Mouse (Mus musculus) heart, embryonic 14.5 days (tissue): ENCODE measurements at regions not wholly inside any gene's neighbourhood (a gene's known extent, or its start where the extent isn't known, plus 50 kb on each side); places are given as distances from the start of the nearest gene placed in this dataset.
A peak's percentile ranks its signal among the peaks of the same experiment; 100 is the strongest.

Source experiments
- ATAC-seq: fragments of 200-750 bp; cut with Nextera tagmentation; 2 replicates; pipeline ENCODE4 v1.8.0; 2017; ENCODE audit warnings: low read depth, moderate TSS enrichment; ENCODE audit not compliant: insufficient number of reproducible peaks, insufficient read depth, low FRiP score
- H3K27ac ChIP-seq, 2 experiments: fragments of 200-500 bp in 1 of 2; fragments of 300-500 bp in 1 of 2; sonication (generic) in 1 of 2; replicated peaks in 1 of 2; 2 replicates each; pipeline ENCODE4 v1.5.1; 2012 to 2014; ENCODE audit warnings: low read depth in 2 of 2, low read length in 2 of 2, control low read depth in 1 of 2, mild to moderate bottlenecking in 1 of 2, mixed read lengths in 1 of 2; ENCODE audit not compliant: control insufficient read depth in 1 of 2, insufficient read depth in 1 of 2
- H3K27me3 ChIP-seq: fragments of 300-500 bp; sonication (generic); 2 replicates; pipeline ENCODE4 v1.6.1; 2014; ENCODE audit warnings: mild to moderate bottlenecking, low read length, control low read depth; ENCODE audit not compliant: control insufficient read depth, insufficient read depth
- H3K36me3 ChIP-seq: fragments of 300-500 bp; sonication (generic); 2 replicates; pipeline ENCODE4 v1.6.1; 2014; ENCODE audit warnings: mild to moderate bottlenecking, control low read depth, low read length, mixed read lengths; ENCODE audit not compliant: control insufficient read depth, insufficient read depth
- H3K4me1 ChIP-seq, 2 experiments: fragments of 200-500 bp in 1 of 2; fragments of 300-500 bp in 1 of 2; sonication (generic) in 1 of 2; 2 replicates each; pipeline ENCODE4 v1.6.1; 2012 to 2014; ENCODE audit warnings: low read length in 2 of 2, control low read depth in 1 of 2, mixed read lengths in 1 of 2; ENCODE audit not compliant: control insufficient read depth in 2 of 2, insufficient read depth in 2 of 2
- H3K4me2 ChIP-seq: fragments of 300-500 bp; sonication (generic); 2 replicates; pipeline ENCODE4 v1.6.1; 2014; ENCODE audit warnings: mild to moderate bottlenecking, low read length
- H3K4me3 ChIP-seq, 2 experiments: fragments of 200-500 bp in 1 of 2; fragments of 300-500 bp in 1 of 2; sonication (generic) in 1 of 2; 2 replicates each; pipeline ENCODE4 v1.5.1; 2012 to 2014; ENCODE audit warnings: low read length in 2 of 2, mild to moderate bottlenecking in 2 of 2, control low read depth in 1 of 2, low read depth in 1 of 2, moderate library complexity in 1 of 2; ENCODE audit not compliant: control insufficient read depth in 1 of 2, insufficient read depth in 1 of 2
- H3K9ac ChIP-seq: fragments of 300-500 bp; sonication (generic); 2 replicates; pipeline ENCODE4 v1.6.1; 2014; ENCODE audit warnings: mild to moderate bottlenecking, low read length
- H3K9me3 ChIP-seq: fragments of 300-500 bp; sonication (generic); 2 replicates; pipeline ENCODE4 v1.6.1; 2016; ENCODE audit warnings: low read length, control low read depth; ENCODE audit not compliant: control insufficient read depth
- WGBS: fragments of 180-500 bp; shearing (Covaris S2); extraction: QIAGEN DNeasy Blood & Tissue Kit; methylation state at CpG from one replicate; pipeline ENCODE4 v1.1.7; 2014; 5-methylcytosine and 5-hydroxymethylcytosine counted together

GRCm38 (mm10) chr8:56832651-56833050 lies 281.8 kb downstream of the Fbxo8 start:
- no peak for ATAC-seq
- peaks cover 0 to 6% of the 10 kb centered on the region in 2 experiments; a peak in 3 of 4 replicates for H3K4me1 ChIP-seq
- WGBS = 89% methylated on average over 5 of the region's 5 CpGs
- H3K4me3 ChIP-seq = no peak overlapping the region
- no peaks in the 10 kb centered on the region for H3K36me3 ChIP-seq
- no peak overlapping the region for H3K9ac ChIP-seq
- H3K4me2 ChIP-seq = no peak overlapping the region
- no peaks in the 10 kb centered on the region for H3K27me3 ChIP-seq
- H3K27ac ChIP-seq = no peak overlapping the region
- peaks cover 3% of the 10 kb centered on the region; the same call in 1 of the 2 replicates for H3K9me3 ChIP-seq

GRCm38 (mm10) chr8:56833129-56833528 lies 282.2 kb downstream of the Fbxo8 start:
- Histone ChIP-seq H3K4me2 (peak overlapping the region; percentile 19; the same call in 1 of the 2 replicates), H3K9ac (no peak overlapping the region), H3K9me3 (peaks cover 3% of the 10 kb centered on the region; the same call in 1 of the 2 replicates), H3K36me3 (no peaks in the 10 kb centered on the region), H3K4me1 (peaks cover 0 to 6% of the 10 kb centered on the region in 2 experiments; a peak in 3 of 4 replicates), H3K27ac (peak overlapping the region; percentile 52 to 68; a peak in 3 of 4 replicates), H3K27me3 (no peaks in the 10 kb centered on the region), H3K4me3 (no peak overlapping the region)
- no peak for ATAC-seq
- 27% methylated on average over 4 of the region's 4 CpGs for WGBS

- no peaks in the 10 kb centered on the region for H3K9me3 ChIP-seq
- peaks cover 3 to 11% of the 10 kb centered on the region in 2 experiments; a peak in 2 of 4 replicates for H3K4me1 ChIP-seq
- H3K27me3 ChIP-seq = no peaks in the 10 kb centered on the region
- peak overlapping the region; percentile 26 for H3K9ac ChIP-seq
- H3K4me2 ChIP-seq = peak overlapping the region; percentile 50
- peak overlapping the region; percentile 66 to 71 for H3K27ac ChIP-seq
- peak; percentile 90 for ATAC-seq
- no peak overlapping the region for H3K4me3 ChIP-seq
- no peaks in the 10 kb centered on the region for H3K36me3 ChIP-seq
- 1% methylated on average over 8 of the region's 8 CpGs for WGBS
Measured at GRCm38 (mm10) chr8:56883449-56883848, 332.6 kb downstream of the Fbxo8 start.

GRCm38 (mm10) chr8:56884195-56884594 lies 333.3 kb downstream of the Fbxo8 start:
- no peak for ATAC-seq
- Histone ChIP-seq H3K9me3 (no peaks in the 10 kb centered on the region), H3K36me3 (no peaks in the 10 kb centered on the region), H3K4me3 (no peak overlapping the region), H3K9ac (no peak overlapping the region; the same call in 1 of the 2 replicates), H3K27me3 (no peaks in the 10 kb centered on the region), H3K4me1 (peaks cover 3 to 11% of the 10 kb centered on the region in 2 experiments; a peak in 2 of 4 replicates), H3K27ac (peak overlapping the region in 1 of 2 experiments; percentile 71; a peak in 1 of 4 replicates), H3K4me2 (peak overlapping the region; percentile 50)
- 3% methylated on average over 1 of the region's 1 CpGs for WGBS

GRCm38 (mm10) chr8:56893638-56894037 lies 342.7 kb downstream of the Fbxo8 start:
- Histone ChIP-seq H3K36me3 (no peaks in the 10 kb centered on the region), H3K4me1 (peaks cover 2 to 10% of the 10 kb centered on the region in 2 experiments; a peak in 2 of 4 replicates), H3K4me2 (no peak overlapping the region), H3K27ac (0 out of 4 replicates have a peak overlapping the region, but pooled peaks of 1 of the 2 experiments have one; percentile 0), H3K4me3 (no peak overlapping the region), H3K9ac (no peak overlapping the region), H3K27me3 (no peaks in the 10 kb centered on the region), H3K9me3 (no peaks in the 10 kb centered on the region)
- 29% methylated on average over 3 of the region's 3 CpGs for WGBS
- no peak for ATAC-seq

GRCm38 (mm10) chr8:56915362-56915761 lies 364.5 kb downstream of the Fbxo8 start:
- Histone ChIP-seq H3K4me3 (no peak overlapping the region), H3K4me2 (no peak overlapping the region), H3K36me3 (no peaks in the 10 kb centered on the region), H3K9me3 (0 out of 2 replicates have a peak, but pooled peaks cover 4% of the 10 kb centered on the region), H3K4me1 (no peaks in the 10 kb centered on the region), H3K27me3 (no peaks in the 10 kb centered on the region), H3K9ac (no peak overlapping the region), H3K27ac (no peak overlapping the region)
- WGBS = 68% methylated on average over 5 of the region's 5 CpGs
- ATAC-seq = no peak

- WGBS = 87% methylated on average over 5 of the region's 5 CpGs
- H3K27ac ChIP-seq = no peak overlapping the region
- H3K27me3 ChIP-seq = no peaks in the 10 kb centered on the region
- no peak overlapping the region for H3K4me3 ChIP-seq
- H3K36me3 ChIP-seq = no peaks in the 10 kb centered on the region
- H3K9ac ChIP-seq = no peak overlapping the region
- 0 out of 2 replicates have a peak, but pooled peaks cover 4% of the 10 kb centered on the region for H3K9me3 ChIP-seq
- H3K4me1 ChIP-seq = no peaks in the 10 kb centered on the region
- no peak for ATAC-seq
- H3K4me2 ChIP-seq = no peak overlapping the region
Measured at GRCm38 (mm10) chr8:56915989-56916388, 365.1 kb downstream of the Fbxo8 start.

GRCm38 (mm10) chr8:56924724-56925123 lies 373.8 kb downstream of the Fbxo8 start:
- H3K4me1 ChIP-seq = peaks cover 3 to 17% of the 10 kb centered on the region in 2 experiments; a peak in 2 of 4 replicates
- peak; percentile 50; the same call in 1 of the 2 replicates for ATAC-seq
- no peak overlapping the region for H3K9ac ChIP-seq
- 0 out of 2 replicates have a peak, but pooled peaks cover 2% of the 10 kb centered on the region for H3K9me3 ChIP-seq
- H3K27ac ChIP-seq = peak overlapping the region; percentile 47 to 50; a peak in 3 of 4 replicates
- H3K36me3 ChIP-seq = no peaks in the 10 kb centered on the region
- no peak overlapping the region for H3K4me3 ChIP-seq
- H3K27me3 ChIP-seq = no peaks in the 10 kb centered on the region
- WGBS = 0% methylated on average over 1 of the region's 1 CpGs
- no peak overlapping the region for H3K4me2 ChIP-seq
